Mouse (Mus musculus) neural tube, embryonic 13.5 days (tissue): Measurements from ENCODE around the gene Robo3. TPM values are rescaled to one million over a fixed set of nuclear protein-coding genes. Genes with fewer than 3 reads are reported as not detected.

ENCODE experiments used
- ATAC-seq: fragments of 200-750 bp; cut with Nextera tagmentation; 2 replicates; pipeline ENCODE4 v1.8.0; 2017; ENCODE audit warnings: low read depth, mild to moderate bottlenecking, moderate TSS enrichment, moderate library complexity
- H3K27ac ChIP-seq: fragments of 300-500 bp; sonication (generic); replicated peaks from 2 replicates; pipeline ENCODE4 v1.5.1; 2015; ENCODE audit warnings: moderate library complexity, mild to moderate bottlenecking, inconsistent platforms
- H3K27me3 ChIP-seq: fragments of 300-500 bp; sonication (generic); 2 replicates; pipeline ENCODE4 v1.6.1; 2015; ENCODE audit warnings: mild to moderate bottlenecking, inconsistent platforms
- H3K36me3 ChIP-seq: fragments of 300-500 bp; sonication (generic); 2 replicates; pipeline ENCODE4 v1.6.1; 2015; ENCODE audit warnings: mild to moderate bottlenecking, inconsistent platforms
- H3K4me1 ChIP-seq: fragments of 300-500 bp; sonication (generic); replicated peaks from 2 replicates; pipeline ENCODE4 v1.6.1; 2015; ENCODE audit warnings: inconsistent platforms
- H3K4me2 ChIP-seq: fragments of 300-500 bp; sonication (generic); 2 replicates; pipeline ENCODE4 v1.6.1; 2015; ENCODE audit warnings: inconsistent platforms, mild to moderate bottlenecking, moderate library complexity
- H3K4me3 ChIP-seq: fragments of 300-500 bp; sonication (generic); 2 replicates; pipeline ENCODE4 v1.5.1; 2015; ENCODE audit warnings: mild to moderate bottlenecking, inconsistent platforms
- H3K9ac ChIP-seq: fragments of 300-500 bp; sonication (generic); 2 replicates; pipeline ENCODE4 v1.6.1; 2015; ENCODE audit warnings: moderate library complexity, mild to moderate bottlenecking, inconsistent platforms
- H3K9me3 ChIP-seq: fragments of 300-500 bp; sonication (generic); 2 replicates; pipeline ENCODE4 v1.6.1; 2016; ENCODE audit warnings: inconsistent platforms
- WGBS: fragments of 180-500 bp; shearing (Covaris S2); methylation state at CpG from one replicate; pipeline ENCODE4 v1.1.7; 2015; 5-methylcytosine and 5-hydroxymethylcytosine counted together
- polyA plus RNA-seq: library from polyadenylated mRNA; unstranded; fragments of >200 nt; fragmentation: Nextera tagmentation; extraction: Ambion mirVana; gene quantifications from 2 replicates; pipeline ENCODE4 v1.2.1, GENCODE M21; 2015

Gene Robo3
- polyA plus RNA-seq, 1 experiment from 2014 or later: 65.0 TPM

DNA sequence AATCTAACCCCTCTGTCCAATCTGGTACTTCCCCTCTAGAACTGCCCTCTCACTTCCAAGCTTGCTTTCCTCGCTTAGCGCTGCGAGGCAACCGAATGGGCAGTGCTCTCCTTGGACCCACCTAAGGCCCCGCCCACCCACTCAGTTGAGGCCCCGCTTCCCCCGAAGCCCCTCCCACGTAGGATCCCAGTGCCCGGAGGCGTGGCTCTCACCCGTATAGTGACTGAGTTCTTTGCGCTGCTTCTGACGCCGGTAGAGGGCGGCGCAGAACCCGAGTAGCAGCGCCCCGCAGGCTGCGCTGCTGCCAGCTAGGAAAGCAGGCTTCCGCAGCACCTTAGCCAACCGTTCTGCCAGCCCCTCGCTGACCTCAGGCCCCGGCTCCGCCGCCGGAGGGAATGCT, 12.4 kb downstream of the Robo3 start:
- H3K27me3 ChIP-seq: peaks cover 25% of the 10 kb centered on the region
- no peak overlapping the region for H3K27ac ChIP-seq
- H3K4me2 ChIP-seq: peak overlapping the region; percentile 59
- H3K9me3 ChIP-seq: no peaks in the 10 kb centered on the region
- H3K9ac ChIP-seq: peak overlapping the region; percentile 60
- H3K4me1 ChIP-seq: peaks cover 11% of the 10 kb centered on the region
- ATAC-seq: peak; percentile 87
- H3K4me3 ChIP-seq: peak overlapping the region; percentile 31
- under 1% methylated on average over 27 of the region's 27 CpGs for WGBS
- H3K36me3 ChIP-seq: no peaks in the 10 kb centered on the region

DNA sequence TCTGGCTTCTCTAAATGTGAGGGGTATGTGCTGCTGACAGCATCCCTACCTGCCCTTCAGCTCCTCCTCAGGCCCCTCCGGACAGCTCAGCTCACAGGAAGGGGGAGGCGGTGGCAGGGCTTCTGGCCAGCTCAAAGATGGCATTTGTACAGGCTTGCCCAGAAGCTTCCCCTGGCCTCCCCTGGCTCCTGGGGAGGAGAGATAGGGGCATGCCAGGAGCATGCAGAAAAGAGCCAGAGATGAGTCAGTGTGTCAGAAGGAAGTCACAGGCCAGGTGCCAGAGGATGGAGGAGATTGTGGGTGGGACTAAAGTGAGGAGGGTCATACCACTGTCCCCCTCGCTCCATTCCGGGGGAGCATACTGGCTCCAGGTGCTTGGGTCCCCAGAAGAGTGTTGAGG, 14.3 kb downstream of the Robo3 start:
- Histone ChIP-seq H3K27ac (no peak overlapping the region), H3K4me2 (no peak overlapping the region), H3K4me3 (no peak overlapping the region), H3K9ac (no peak overlapping the region), H3K9me3 (no peaks in the 10 kb centered on the region), H3K27me3 (peaks cover 10% of the 10 kb centered on the region), H3K4me1 (peaks cover 11% of the 10 kb centered on the region), H3K36me3 (no peaks in the 10 kb centered on the region)
- WGBS: 83% methylated on average over 4 of the region's 4 CpGs
- no peak for ATAC-seq

DNA sequence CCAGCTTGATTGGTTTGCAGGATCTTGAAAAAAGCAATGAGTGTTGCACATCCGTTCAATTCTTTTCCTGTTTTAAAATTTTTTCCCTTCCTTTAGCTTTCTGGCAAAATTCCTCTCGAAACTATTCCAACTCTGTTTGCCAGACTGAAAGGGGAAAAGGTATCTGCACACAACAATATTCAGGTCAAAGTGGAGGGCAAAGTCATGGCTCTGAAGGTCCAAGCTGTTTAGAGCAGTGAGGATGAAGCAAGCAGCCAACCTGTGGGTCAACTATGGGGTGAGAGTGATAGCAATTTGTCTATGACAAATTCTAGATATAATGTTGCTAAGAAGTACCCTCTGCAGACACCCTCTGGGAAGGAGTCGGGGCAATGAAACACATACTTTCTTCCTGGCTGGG, 18.4 kb downstream of the Robo3 start:
- Histone ChIP-seq H3K9ac (no peak overlapping the region), H3K27me3 (0 out of 2 replicates have a peak, but pooled peaks cover 3% of the 10 kb centered on the region), H3K4me3 (no peak overlapping the region), H3K9me3 (no peaks in the 10 kb centered on the region), H3K4me1 (no peaks in the 10 kb centered on the region), H3K36me3 (no peaks in the 10 kb centered on the region), H3K4me2 (no peak overlapping the region), H3K27ac (no peak overlapping the region)
- 86% methylated on average over 3 of the region's 3 CpGs for WGBS
- ATAC-seq: no peak

DNA sequence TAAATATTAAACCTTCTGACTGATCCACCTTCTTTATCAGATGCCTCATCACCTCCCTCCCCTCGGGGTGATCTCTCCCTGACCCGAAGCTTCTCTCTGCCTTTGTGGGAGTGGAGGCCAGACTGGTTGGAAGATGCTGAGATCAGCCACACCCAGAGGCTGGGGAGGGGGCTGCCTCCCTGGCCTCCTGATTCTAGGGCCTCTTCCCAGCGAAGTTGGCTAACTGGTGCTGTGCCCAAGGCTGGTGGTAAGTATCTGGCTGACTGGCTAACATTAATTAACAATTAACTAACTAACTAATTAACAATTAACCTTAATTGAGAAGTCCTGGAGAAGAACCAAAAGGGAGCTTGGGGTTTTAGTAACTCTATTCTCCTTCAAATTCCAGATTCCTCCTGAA, 20.1 kb downstream of the Robo3 start:
- Histone ChIP-seq H3K9ac (no peak overlapping the region), H3K4me3 (no peak overlapping the region), H3K27me3 (no peaks in the 10 kb centered on the region), H3K4me1 (peaks cover 10% of the 10 kb centered on the region), H3K36me3 (no peaks in the 10 kb centered on the region), H3K27ac (no peak overlapping the region), H3K4me2 (no peak overlapping the region), H3K9me3 (no peaks in the 10 kb centered on the region)
- 51% methylated on average over 3 of the region's 3 CpGs for WGBS
- no peak for ATAC-seq

DNA sequence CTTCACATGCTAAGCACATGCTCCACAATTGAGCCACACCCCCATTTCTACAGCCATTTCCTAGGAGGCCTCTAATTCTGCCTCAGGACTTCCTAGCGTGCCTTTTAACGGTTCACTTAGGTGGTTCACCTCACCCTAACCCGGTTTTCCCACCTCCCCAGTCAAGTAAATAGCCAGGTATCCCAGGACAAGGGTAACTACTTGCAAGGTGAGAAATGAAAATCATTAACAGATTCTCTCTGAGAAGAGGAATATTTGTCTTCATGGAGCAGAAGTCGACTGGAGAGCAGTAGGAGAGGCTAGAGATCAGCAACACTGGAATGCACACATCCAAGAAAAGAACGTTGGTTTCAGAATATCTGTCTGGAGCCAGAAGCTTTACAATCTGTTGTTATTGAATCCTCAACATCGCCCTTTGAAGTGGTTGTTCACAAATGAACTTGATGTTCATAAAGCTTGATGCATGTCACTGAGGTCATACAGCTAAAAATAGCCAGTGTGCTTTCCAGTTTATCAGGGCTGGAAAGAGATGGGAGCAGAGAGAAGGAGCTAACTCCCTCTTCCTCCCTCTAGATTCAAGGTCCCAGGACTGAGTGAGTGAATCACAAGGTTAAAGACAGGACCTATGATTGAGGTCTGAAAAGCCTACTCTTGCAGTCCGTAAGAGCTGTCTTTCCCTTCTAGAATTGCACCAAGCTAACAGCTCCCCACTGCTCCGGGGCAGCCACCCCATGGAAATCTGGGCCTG, 23.2 kb downstream of the Robo3 start:
- ATAC-seq: no peak
- Histone ChIP-seq H3K27ac (no peak overlapping the region), H3K4me3 (no peak overlapping the region), H3K4me1 (peaks cover 17% of the 10 kb centered on the region), H3K27me3 (no peaks in the 10 kb centered on the region), H3K9ac (no peak overlapping the region), H3K9me3 (no peaks in the 10 kb centered on the region), H3K36me3 (no peaks in the 10 kb centered on the region), H3K4me2 (no peak overlapping the region)
- 77% methylated on average over 8 of the region's 8 CpGs for WGBS

DNA sequence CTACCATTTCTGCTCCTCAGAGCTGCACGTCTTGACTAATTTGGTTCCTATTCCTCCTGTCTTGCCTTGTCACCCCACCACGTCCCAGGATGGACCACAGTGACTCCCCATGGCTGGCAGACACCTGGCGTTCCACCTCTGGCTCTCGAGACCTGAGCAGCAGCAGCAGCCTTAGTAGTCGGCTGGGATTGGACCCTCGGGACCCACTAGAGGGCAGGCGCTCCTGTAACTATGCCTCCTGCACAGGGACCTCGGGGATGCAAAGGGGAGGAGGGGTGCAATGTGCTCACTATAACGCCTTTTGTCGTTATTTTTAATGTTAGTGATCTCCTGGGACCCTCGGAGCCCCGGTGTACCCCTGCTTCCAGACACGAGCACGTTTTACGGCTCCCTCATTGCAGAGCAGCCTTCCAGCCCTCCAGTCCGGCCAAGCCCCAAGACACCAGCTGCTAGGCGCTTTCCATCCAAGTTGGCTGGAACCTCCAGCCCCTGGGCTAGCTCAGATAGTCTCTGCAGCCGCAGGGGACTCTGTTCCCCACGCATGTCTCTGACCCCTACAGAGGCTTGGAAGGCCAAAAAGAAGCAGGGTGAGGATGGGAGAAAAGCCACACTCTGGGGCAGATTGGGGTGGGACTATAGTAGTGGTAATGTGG, 25.1 kb downstream of the Robo3 start:
- peaks cover 17% of the 10 kb centered on the region for H3K4me1 ChIP-seq
- H3K4me2 ChIP-seq: peak overlapping the region; percentile 45
- H3K9ac ChIP-seq: peak overlapping the region; percentile 38; the same call in 1 of the 2 replicates
- H3K27ac ChIP-seq: no peak overlapping the region
- no peaks in the 10 kb centered on the region for H3K9me3 ChIP-seq
- no peaks in the 10 kb centered on the region for H3K36me3 ChIP-seq
- peak overlapping the region; percentile 18; the same call in 1 of the 2 replicates for H3K4me3 ChIP-seq
- ATAC-seq: peak; percentile 67; the same call in 1 of the 2 replicates
- 10% methylated on average over 19 of the region's 19 CpGs for WGBS
- no peaks in the 10 kb centered on the region for H3K27me3 ChIP-seq

DNA sequence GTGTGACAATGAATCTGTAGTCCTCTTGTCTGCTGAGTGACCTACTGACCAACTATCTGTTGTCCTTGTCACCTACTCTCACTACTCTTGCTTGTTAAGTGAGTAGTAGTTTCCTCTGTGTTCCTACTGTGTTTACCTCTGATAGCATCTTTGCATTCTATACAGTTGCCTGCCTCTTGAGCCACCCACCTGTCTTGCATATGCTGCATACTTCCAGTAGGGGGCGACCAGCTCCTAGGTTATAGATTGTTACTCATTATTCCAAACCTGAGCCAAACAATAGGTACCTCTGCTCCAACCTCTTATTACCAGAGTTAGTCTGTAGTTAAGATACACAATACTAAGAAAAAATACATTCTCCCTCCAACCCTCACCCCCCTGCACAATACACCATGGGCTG, 26.7 kb downstream of the Robo3 start:
- Histone ChIP-seq H3K9me3 (no peaks in the 10 kb centered on the region), H3K27me3 (no peaks in the 10 kb centered on the region), H3K4me3 (no peak overlapping the region), H3K9ac (no peak overlapping the region), H3K4me2 (no peak overlapping the region), H3K27ac (no peak overlapping the region), H3K36me3 (no peaks in the 10 kb centered on the region), H3K4me1 (peaks cover 17% of the 10 kb centered on the region)
- ATAC-seq: peak; percentile 21
- 3% methylated on average over 1 of the region's 1 CpGs for WGBS

DNA sequence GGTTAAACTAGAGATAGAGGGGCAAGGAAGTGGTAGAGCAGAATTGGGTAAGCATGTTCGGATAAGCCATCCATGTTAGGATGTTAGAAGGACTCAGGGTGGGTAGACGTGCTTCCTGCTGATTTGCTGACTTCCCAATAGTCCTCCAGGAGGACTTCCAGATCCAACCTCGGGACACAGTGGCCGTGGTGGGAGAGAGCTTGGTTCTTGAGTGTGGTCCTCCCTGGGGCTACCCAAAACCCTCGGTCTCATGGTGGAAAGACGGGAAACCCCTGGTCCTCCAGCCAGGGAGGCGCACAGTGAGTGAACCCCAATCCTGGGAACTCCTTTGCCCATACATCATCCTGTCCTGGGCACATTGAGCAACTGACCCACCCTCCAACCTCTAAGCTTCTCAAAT, 30.0 kb downstream of the Robo3 start:
- Histone ChIP-seq H3K9me3 (no peaks in the 10 kb centered on the region), H3K9ac (no peak overlapping the region), H3K36me3 (no peaks in the 10 kb centered on the region), H3K27ac (no peak overlapping the region), H3K4me3 (peak overlapping the region; percentile 15; the same call in 1 of the 2 replicates), H3K4me1 (peaks cover 8% of the 10 kb centered on the region), H3K27me3 (no peaks in the 10 kb centered on the region), H3K4me2 (0 out of 2 replicates have a peak overlapping the region, but pooled peaks have one; percentile 18)
- WGBS: 87% methylated on average over 7 of the region's 7 CpGs
- ATAC-seq: no peak

DNA sequence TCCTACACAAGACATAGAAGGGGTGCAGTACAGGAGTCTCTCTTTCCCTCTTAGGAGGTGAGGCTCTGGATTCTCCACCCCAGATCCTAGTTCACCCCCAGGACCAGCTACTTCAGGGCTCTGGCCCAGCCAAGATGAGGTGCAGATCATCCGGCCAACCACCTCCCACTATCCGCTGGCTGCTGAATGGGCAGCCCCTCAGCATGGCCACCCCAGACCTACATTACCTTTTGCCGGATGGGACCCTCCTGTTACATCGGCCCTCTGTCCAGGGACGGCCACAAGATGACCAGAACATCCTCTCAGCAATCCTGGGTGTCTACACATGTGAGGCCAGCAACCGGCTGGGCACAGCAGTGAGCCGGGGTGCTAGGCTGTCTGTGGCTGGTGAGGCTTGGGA, 30.5 kb downstream of the Robo3 start:
- ATAC-seq: no peak
- H3K4me3 ChIP-seq: peak overlapping the region; percentile 15
- H3K9me3 ChIP-seq: no peaks in the 10 kb centered on the region
- H3K36me3 ChIP-seq: no peaks in the 10 kb centered on the region
- 90% methylated on average over 7 of the region's 7 CpGs for WGBS
- no peaks in the 10 kb centered on the region for H3K27me3 ChIP-seq
- peaks cover 3% of the 10 kb centered on the region for H3K4me1 ChIP-seq
- no peak overlapping the region for H3K4me2 ChIP-seq
- H3K9ac ChIP-seq: no peak overlapping the region
- no peak overlapping the region for H3K27ac ChIP-seq

DNA sequence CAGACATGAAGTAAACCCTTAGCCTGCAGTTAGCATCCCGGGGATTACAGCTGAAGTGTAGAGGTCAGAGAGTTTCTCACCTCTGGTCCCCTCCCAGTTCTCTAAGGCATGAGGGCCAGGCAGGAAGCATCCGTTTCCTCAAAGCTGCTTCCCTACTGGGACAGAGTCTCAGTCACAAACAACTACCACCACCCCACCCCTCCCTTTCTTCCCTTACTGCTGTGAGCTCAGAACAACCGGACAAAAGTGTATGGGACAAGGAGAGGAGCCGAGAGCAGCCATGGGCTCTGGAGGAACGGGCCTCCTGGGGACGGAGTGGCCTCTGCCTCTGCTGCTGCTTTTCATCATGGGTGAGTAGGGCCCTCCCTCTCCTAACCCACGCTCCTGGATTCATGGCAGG, 31.2 kb downstream of the Robo3 start, which contains the start of gene Robo4:
Robo4 (plus strand) TSS at position 96 of the 400 bp plus-strand sequence.
- Histone ChIP-seq H3K9me3 (no peaks in the 10 kb centered on the region), H3K27me3 (no peaks in the 10 kb centered on the region), H3K36me3 (no peaks in the 10 kb centered on the region), H3K27ac (no peak within 1 kb of the TSS; the same call in 1 of the 2 replicates), H3K9ac (no peak within 1 kb of the TSS), H3K4me2 (no peak within 1 kb of the TSS), H3K4me3 (peak within 1 kb of the TSS; percentile 15), H3K4me1 (no peaks in the 10 kb centered on the region)
- WGBS: 23% methylated on average over 7 of the region's 7 CpGs
- ATAC-seq: no peak

DNA sequence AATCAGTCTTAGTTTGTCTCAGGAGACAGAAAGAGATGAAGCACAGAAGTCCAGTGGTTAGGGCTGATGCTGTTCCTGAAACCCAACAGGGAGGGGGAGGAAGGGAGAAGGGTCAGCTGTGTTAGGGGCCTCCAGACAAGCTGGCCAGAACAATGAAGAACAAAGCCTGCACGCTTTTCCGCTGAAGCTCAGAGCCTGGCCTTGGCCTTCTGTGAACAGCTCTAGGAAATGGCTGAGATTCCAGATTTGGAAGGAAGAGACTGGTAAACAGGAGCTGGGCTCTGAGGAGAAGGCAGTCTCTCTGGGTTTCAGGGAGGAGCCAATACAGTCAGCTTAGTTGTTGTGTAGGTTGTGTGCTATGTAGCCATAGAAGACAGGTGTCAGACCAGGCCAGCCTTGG, 32.5 kb downstream of the Robo3 start:
- no peak overlapping the region for H3K4me2 ChIP-seq
- H3K9ac ChIP-seq: no peak overlapping the region
- no peaks in the 10 kb centered on the region for H3K4me1 ChIP-seq
- whole genome bisulfite sequencing: 70% methylated on average over 2 of the region's 2 CpGs
- no peak overlapping the region for H3K27ac ChIP-seq
- H3K36me3 ChIP-seq: no peaks in the 10 kb centered on the region
- no peak for ATAC-seq
- H3K9me3 ChIP-seq: no peaks in the 10 kb centered on the region
- H3K27me3 ChIP-seq: no peaks in the 10 kb centered on the region
- H3K4me3 ChIP-seq: no peak overlapping the region

DNA sequence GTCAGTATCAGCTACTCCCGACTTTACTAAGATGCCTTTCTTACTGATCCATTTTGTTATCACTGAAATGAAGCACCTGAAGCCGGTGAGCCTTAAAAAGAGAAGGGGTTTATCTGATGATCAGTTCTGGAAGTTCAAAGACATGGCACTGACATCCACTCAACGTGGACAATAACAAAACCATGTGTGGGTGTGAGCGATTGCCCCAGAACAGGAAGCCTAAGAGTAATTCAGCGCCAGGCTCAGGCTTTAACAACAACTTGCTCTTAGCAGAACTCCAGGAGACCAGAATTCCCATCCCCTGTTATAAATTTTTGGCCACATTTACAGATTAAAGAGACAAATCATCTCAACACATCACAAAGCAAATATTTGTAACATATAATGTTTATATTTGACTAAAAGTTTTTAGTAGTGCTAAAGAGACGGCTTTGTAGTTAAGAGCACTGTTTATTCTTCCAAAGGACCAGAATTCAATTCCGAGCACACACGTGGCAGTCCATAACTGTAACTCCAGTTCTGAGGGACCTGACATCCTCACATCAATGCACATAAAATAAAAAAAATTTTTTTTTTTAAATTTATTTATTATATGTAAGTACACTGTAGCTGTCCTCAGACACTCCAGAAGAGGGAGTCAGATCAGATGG, 39.4 kb downstream of the Robo3 start:
- 75% methylated on average over 8 of the region's 8 CpGs for WGBS
- Histone ChIP-seq H3K4me2 (no peak overlapping the region), H3K27me3 (no peaks in the 10 kb centered on the region), H3K9me3 (no peaks in the 10 kb centered on the region), H3K27ac (no peak overlapping the region), H3K9ac (no peak overlapping the region), H3K36me3 (no peaks in the 10 kb centered on the region), H3K4me3 (no peak overlapping the region), H3K4me1 (no peaks in the 10 kb centered on the region)
- no peak for ATAC-seq
